Mouse (Mus musculus) liver, adult 2 months (tissue): ENCODE measurements at regions not wholly inside any gene's neighbourhood (a gene's known extent, or its start where the extent isn't known, plus 50 kb on each side); places are given as distances from the start of the nearest gene placed in this dataset.

Source experiments
- CTCF ChIP-seq: fragments of 200-500 bp; IDR thresholded peaks from 2 replicates; pipeline ENCODE4 v1.5.1; 2011; ENCODE audit warnings: low read depth, low read length, control low read depth
- POLR2A ChIP-seq: fragments of 200-500 bp; IDR thresholded peaks from 2 replicates; pipeline ENCODE4 v1.6.1; 2011; ENCODE audit warnings: low read length, control low read depth; ENCODE audit not compliant: insufficient read depth; ENCODE audit errors: extremely low read depth

- TF ChIP-seq CTCF (no peak), POLR2A (no peak)
Observed at GRCm38 (mm10) chr17:70909573-70909972, 56.2 kb upstream of the Tgif1 start.
